Mouse (Mus musculus) liver, postnatal 0 days (tissue): ENCODE data around the gene Irgm1. TPM values are rescaled to one million over a fixed set of nuclear protein-coding genes. Genes with fewer than 3 reads are reported as not detected.
A peak's percentile ranks its signal among the peaks of the same experiment; 100 is the strongest.

Source experiments
- ATAC-seq: fragments of 200-750 bp; cut with Nextera tagmentation; 2 replicates; pipeline ENCODE4 v1.8.0; 2017; ENCODE audit warnings: mild to moderate bottlenecking, moderate library complexity
- DNase-seq: peaks from one replicate; pipeline ENCODE4 v3.0.0-alpha.2; 2016
- H3K27ac ChIP-seq: fragments of 300-500 bp; sonication (generic); 2 replicates; pipeline ENCODE4 v1.5.1; 2014; ENCODE audit warnings: antibody characterized with exemption, moderate library complexity, mild to moderate bottlenecking, low read depth
- H3K27me3 ChIP-seq: fragments of 300-500 bp; sonication (generic); 2 replicates; pipeline ENCODE4 v1.6.1; 2014; ENCODE audit warnings: low read length, control low read depth, mixed read lengths; ENCODE audit not compliant: insufficient read depth
- H3K36me3 ChIP-seq: fragments of 300-500 bp; sonication (generic); replicated peaks from 2 replicates; pipeline ENCODE4 v1.6.1; 2014; ENCODE audit warnings: mild to moderate bottlenecking, control low read depth, low read length, moderate library complexity, mixed read lengths; ENCODE audit not compliant: insufficient read depth
- H3K4me1 ChIP-seq: fragments of 300-500 bp; sonication (generic); 2 replicates; pipeline ENCODE4 v1.6.1; 2014; ENCODE audit warnings: antibody characterized with exemption, mild to moderate bottlenecking, control low read depth; ENCODE audit not compliant: insufficient read depth
- H3K4me2 ChIP-seq: fragments of 300-500 bp; sonication (generic); 2 replicates; pipeline ENCODE4 v1.6.1; 2014; ENCODE audit warnings: low read depth, mild to moderate bottlenecking, low read length, moderate library complexity, mixed read lengths
- H3K4me3 ChIP-seq: fragments of 300-500 bp; sonication (generic); 2 replicates; pipeline ENCODE4 v1.5.1; 2014; ENCODE audit warnings: low read depth, low read length
- H3K9ac ChIP-seq: fragments of 300-500 bp; sonication (generic); replicated peaks from 2 replicates; pipeline ENCODE4 v1.6.1; 2014; ENCODE audit warnings: mild to moderate bottlenecking, moderate library complexity
- H3K9me3 ChIP-seq: fragments of 300-500 bp; sonication (generic); 2 replicates; pipeline ENCODE4 v1.6.1; 2016; ENCODE audit warnings: mild to moderate bottlenecking, control low read depth, low read length, mixed read lengths
- CTCF ChIP-seq: sonication (generic); IDR thresholded peaks from 2 replicates; pipeline ENCODE4 v1.5.1; 2016; ENCODE audit warnings: antibody characterized with exemption, low read depth
- EP300 ChIP-seq: IDR thresholded peaks from 2 replicates; pipeline ENCODE4 v1.6.1; 2016; ENCODE audit warnings: antibody characterized with exemption, low read depth, mild to moderate bottlenecking
- WGBS: fragments of 180-500 bp; shearing (Covaris S2); extraction: QIAGEN DNeasy Blood & Tissue Kit; methylation state at CpG from one replicate; pipeline ENCODE4 v1.1.7; 2014; ENCODE audit not compliant: insufficient replicate concordance; 5-methylcytosine and 5-hydroxymethylcytosine counted together
- polyA plus RNA-seq: library from polyadenylated mRNA; unstranded; fragments of >200 nt; fragmentation: Nextera tagmentation; extraction: Ambion mirVana; gene quantifications from 2 replicates; pipeline ENCODE4 v1.2.1, GENCODE M21; 2015

The Irgm1 gene
- polyA plus RNA-seq, 1 experiment from 2014 or later, result 44.1 TPM

GRCm38 (mm10) chr11:48843202-48843601 is 28.3 kb downstream of the Irgm1 start:
- no peak overlapping the region for H3K4me3 ChIP-seq
- H3K4me2 ChIP-seq, result no peak overlapping the region
- no peaks in the 10 kb centered on the region for H3K9me3 ChIP-seq
- no peaks in the 10 kb centered on the region for H3K36me3 ChIP-seq
- DNase-seq, result no peak
- H3K4me1 ChIP-seq, result peaks cover 4% of the 10 kb centered on the region
- no peak for ATAC-seq
- H3K27ac ChIP-seq, result no peak overlapping the region
- H3K9ac ChIP-seq, result no peak overlapping the region
- no peaks in the 10 kb centered on the region for H3K27me3 ChIP-seq
- 78% methylated on average over 11 of the region's 11 CpGs for WGBS
- no peak for TF ChIP-seq CTCF
- no peak for TF ChIP-seq EP300

- Histone ChIP-seq H3K4me1 (peaks cover 12% of the 10 kb centered on the region), H3K4me3 (no peak overlapping the region), H3K27ac (no peak overlapping the region), H3K4me2 (no peak overlapping the region), H3K27me3 (0 out of 2 replicates have a peak, but pooled peaks cover under 1% of the 10 kb centered on the region), H3K9ac (no peak overlapping the region), H3K36me3 (no peaks in the 10 kb centered on the region), H3K9me3 (no peaks in the 10 kb centered on the region)
- WGBS, result 71% methylated on average over 4 of the region's 4 CpGs
- no peak for DNase-seq
- no peak for ATAC-seq
- no peak for TF ChIP-seq EP300
- no peak for TF ChIP-seq CTCF
These were observed 29.1 kb downstream of the Irgm1 start for GRCm38 (mm10) chr11:48842378-48842792.

GRCm38 (mm10) chr11:48841213-48841612 is 30.3 kb downstream of the Irgm1 start:
- Histone ChIP-seq H3K9ac (no peak overlapping the region), H3K9me3 (no peaks in the 10 kb centered on the region), H3K4me1 (peaks cover 16% of the 10 kb centered on the region), H3K36me3 (no peaks in the 10 kb centered on the region), H3K27me3 (0 out of 2 replicates have a peak, but pooled peaks cover 10% of the 10 kb centered on the region), H3K4me2 (no peak overlapping the region), H3K27ac (no peak overlapping the region), H3K4me3 (no peak overlapping the region)
- TF ChIP-seq CTCF, result no peak
- TF ChIP-seq EP300, result no peak
- no peak for DNase-seq
- WGBS, result 78% methylated on average over 5 of the region's 5 CpGs
- no peak for ATAC-seq

- H3K36me3 ChIP-seq, result no peaks in the 10 kb centered on the region
- H3K4me2 ChIP-seq, result no peak overlapping the region
- DNase-seq (no peak), ATAC-seq (no peak)
- H3K27ac ChIP-seq, result no peak overlapping the region
- 0 out of 2 replicates have a peak, but pooled peaks cover 11% of the 10 kb centered on the region for H3K27me3 ChIP-seq
- no peaks in the 10 kb centered on the region for H3K9me3 ChIP-seq
- no peak overlapping the region for H3K9ac ChIP-seq
- H3K4me1 ChIP-seq, result peaks cover 16% of the 10 kb centered on the region
- H3K4me3 ChIP-seq, result no peak overlapping the region
- TF ChIP-seq EP300, result no peak
- no peak for TF ChIP-seq CTCF
These were observed 30.7 kb downstream of the Irgm1 start for GRCm38 (mm10) chr11:48840805-48841204.

- no peak overlapping the region for H3K4me3 ChIP-seq
- WGBS, result 79% methylated on average over 10 of the region's 10 CpGs
- no peak overlapping the region for H3K27ac ChIP-seq
- H3K27me3 ChIP-seq, result 0 out of 2 replicates have a peak, but pooled peaks cover 11% of the 10 kb centered on the region
- TF ChIP-seq CTCF (no peak), EP300 (no peak)
- no peak for DNase-seq
- no peaks in the 10 kb centered on the region for H3K9me3 ChIP-seq
- no peak overlapping the region for H3K9ac ChIP-seq
- H3K36me3 ChIP-seq, result no peaks in the 10 kb centered on the region
- no peak for ATAC-seq
- peaks cover 16% of the 10 kb centered on the region for H3K4me1 ChIP-seq
- H3K4me2 ChIP-seq, result no peak overlapping the region
These were observed 32.4 kb downstream of the Irgm1 start for GRCm38 (mm10) chr11:48838879-48839680.

- Histone ChIP-seq H3K9ac (peak overlapping the region; percentile 74), H3K27ac (0 out of 2 replicates have a peak overlapping the region, but pooled peaks have one; percentile 62), H3K9me3 (no peaks in the 10 kb centered on the region), H3K36me3 (no peaks in the 10 kb centered on the region), H3K27me3 (0 out of 2 replicates have a peak, but pooled peaks cover 11% of the 10 kb centered on the region), H3K4me3 (peak overlapping the region; percentile 69), H3K4me2 (peak overlapping the region; percentile 100), H3K4me1 (peaks cover 16% of the 10 kb centered on the region)
- DNase-seq (no peak), ATAC-seq (0 out of 2 replicates have a peak, but pooled peaks have one; percentile 5)
- no peak for TF ChIP-seq EP300
- no peak for TF ChIP-seq CTCF
- 2% methylated on average over 16 of the region's 16 CpGs for WGBS
These were observed 33.2 kb downstream of the Irgm1 start for GRCm38 (mm10) chr11:48838181-48838797.
